Comparison of ENCODE assay signal across 15 mouse cellular contexts in the genomic region with DNA sequence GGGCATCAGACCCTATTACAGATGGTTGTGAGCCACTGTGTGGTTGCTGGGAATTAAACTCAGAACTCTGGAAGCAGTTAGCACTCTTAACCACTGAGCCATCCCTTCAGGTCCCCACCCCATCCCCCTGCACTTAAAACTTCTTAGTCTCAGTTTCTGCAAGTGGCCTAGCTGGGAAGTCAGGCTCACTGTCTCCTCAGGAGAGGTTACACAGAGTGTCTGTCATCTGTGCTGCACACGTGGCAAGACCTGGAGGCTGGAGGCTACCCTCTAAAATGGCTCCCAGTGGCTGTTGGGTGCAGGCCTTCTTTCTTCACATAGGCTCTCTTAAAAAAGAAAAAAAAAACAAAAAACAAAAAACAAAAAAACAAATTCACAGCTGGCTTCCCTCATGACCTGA. TPM values are rescaled to one million over a fixed set of nuclear protein-coding genes. Genes with fewer than 3 reads are reported as not detected.
A peak's percentile ranks its signal among the peaks of the same experiment; 100 is the strongest.
DNase-seq lines count a peak whose midpoint lies in the region; ATAC-seq and TF ChIP-seq lines count a peak whose summit lies in the region.
"Had no signal": no experiment of that assay in that cellular context is flagged by ENCODE, and none has a peak within 500 bp of the region (broad histone marks: within the 10 kb centered on the region; RNA-seq: fewer than 3 reads in every experiment).

No protein-coding gene starts in this region.

- peaks cover 24% of the 10 kb centered on the region for H3K4me1 ChIP-seq in kidney, embryonic 15.5 days
- H3K4me1 ChIP-seq in intestine, embryonic 16.5 days (ENCODE audit: control insufficient read depth, insufficient read depth, low read length): peaks cover 12% of the 10 kb centered on the region
- H3K4me1 ChIP-seq: embryonic facial prominence, embryonic 13.5 days; limb, embryonic 12.5 days had no signal

- ATAC-seq in kidney, embryonic 15.5 days (replicated peaks; ENCODE audit: low FRiP score): no peak
- peak; percentile 49 for ATAC-seq in intestine, embryonic 16.5 days
- ATAC-seq in erythroid progenitor cell, adult 5-6 weeks (replicated peaks; ENCODE audit: low FRiP score, poor library complexity, severe bottlenecking): no peak
- ATAC-seq: forebrain, embryonic 14.5 days; midbrain, embryonic 15.5 days had no signal

- no peaks in the 10 kb centered on the region for H3K27me3 ChIP-seq in kidney, embryonic 15.5 days
- no peaks in the 10 kb centered on the region for H3K27me3 ChIP-seq in intestine, embryonic 16.5 days (replicated peaks; ENCODE audit: control insufficient read depth, insufficient read depth, low read length)
- H3K27me3 ChIP-seq: embryonic facial prominence, embryonic 13.5 days; limb, embryonic 12.5 days; midbrain, embryonic 15.5 days had no signal

- H3K9ac ChIP-seq in kidney, embryonic 15.5 days: no peak overlapping the region
- no peak overlapping the region for H3K9ac ChIP-seq in intestine, embryonic 16.5 days (ENCODE audit: low read depth, low read length)
- H3K9ac ChIP-seq: embryonic facial prominence, embryonic 13.5 days; limb, embryonic 12.5 days; midbrain, embryonic 15.5 days had no signal

- no peak overlapping the region for H3K4me3 ChIP-seq in gastrocnemius, adult 2 months
- no peak overlapping the region for H3K4me3 ChIP-seq in kidney, embryonic 15.5 days (replicated peaks)
- H3K4me3 ChIP-seq in intestine, embryonic 16.5 days (ENCODE audit: low read length): no peak overlapping the region
- H3K4me3 ChIP-seq: embryonic facial prominence, embryonic 13.5 days; limb, embryonic 12.5 days; midbrain, embryonic 15.5 days had no signal

- no peak for TF ChIP-seq CTCF in gastrocnemius, adult 2 months (IDR thresholded peaks at IDR 0.05)

- H3K27ac ChIP-seq in gastrocnemius, adult 2 months: peak overlapping the region; percentile 64
- peak overlapping the region; percentile 79 for H3K27ac ChIP-seq in kidney, embryonic 15.5 days
- peak overlapping the region; percentile 91 for H3K27ac ChIP-seq in intestine, embryonic 16.5 days (ENCODE audit: low read length)
- H3K27ac ChIP-seq: embryonic facial prominence, embryonic 13.5 days; limb, embryonic 12.5 days; midbrain, embryonic 15.5 days had no signal

- no peak for DNase-seq in gastrocnemius, adult 2 months
- DNase-seq in gastrocnemius, postnatal 36 days: no peak
- DNase-seq in kidney, adult 11 months: no peak
- peak; percentile 44 for DNase-seq in A20 (ENCODE audit: low read depth, low spot score)
- DNase-seq in layer of hippocampus, postnatal 14 days (ENCODE audit: low spot score in 2 of 2): no peak
- DNase-seq: cerebellum, adult 9-11 months; layer of hippocampus, postnatal 36 days had no signal

- H3K36me3 ChIP-seq in kidney, embryonic 15.5 days: peaks cover 15% of the 10 kb centered on the region; the same call in 1 of the 2 replicates
- H3K36me3 ChIP-seq in intestine, embryonic 16.5 days (ENCODE audit: control insufficient read depth, insufficient read depth, low read length): no peaks in the 10 kb centered on the region
- H3K36me3 ChIP-seq: G1E had no signal

- no peak overlapping the region for H3K4me2 ChIP-seq in kidney, embryonic 15.5 days
- no peak overlapping the region for H3K4me2 ChIP-seq in intestine, embryonic 16.5 days (ENCODE audit: low read depth, low read length)
- H3K4me2 ChIP-seq: embryonic facial prominence, embryonic 13.5 days; limb, embryonic 12.5 days; midbrain, embryonic 15.5 days had no signal

- intact Hi-C loops in gastrocnemius, adult 2 months (cut with DNase I): no loop called here
- intact Hi-C loops in gastrocnemius, postnatal 36 days (cut with DNase I): no loop called here

- 61% methylated on average over 1 of the region's 1 CpGs for WGBS in kidney, embryonic 15.5 days
- 64% methylated on average over 1 of the region's 1 CpGs for WGBS in intestine, embryonic 16.5 days

- no peaks in the 10 kb centered on the region for H3K9me3 ChIP-seq in kidney, embryonic 15.5 days (replicated peaks)
- no peaks in the 10 kb centered on the region for H3K9me3 ChIP-seq in intestine, embryonic 16.5 days (ENCODE audit: control insufficient read depth, low read length)
- H3K9me3 ChIP-seq: embryonic facial prominence, embryonic 13.5 days; G1E; limb, embryonic 12.5 days; midbrain, embryonic 15.5 days had no signal

RNA-seq across cellular contexts. Expression of a gene that starts 24.7 kb away (rescaled TPM):
- total RNA-seq in gastrocnemius, adult 2 months (2021): 1,000 to 10,000 TPM; 1,297 to 1,609 TPM
- 1,000 to 10,000 TPM; 1,032 to 1,188 TPM for total RNA-seq in gastrocnemius, postnatal 36 days (2021)
- polyA plus RNA-seq in kidney, embryonic 15.5 days (2015; fragmentation: Nextera tagmentation; extraction: Ambion mirVana): 2,873 and 3,000 TPM in 2 replicates
- 2,348 and 2,439 TPM in 2 replicates for polyA plus RNA-seq in intestine, embryonic 16.5 days (2015; fragmentation: Nextera tagmentation; extraction: Ambion mirVana)
- 1,000 to 10,000 TPM; 2,045 to 2,355 TPM for total RNA-seq in layer of hippocampus, postnatal 14 days (2021)
- total RNA-seq in erythroid progenitor cell, adult 5-6 weeks (2015; ENCODE audit: low replicate concordance): 753 and 884 TPM in 2 replicates
- total RNA-seq in erythroid progenitor cell, adult 5-6 weeks (2017; ENCODE audit: low replicate concordance): 686 and 716 TPM in 2 replicates
